Mouse (Mus musculus): Measurements from ENCODE around the gene Fut2.

DNA sequence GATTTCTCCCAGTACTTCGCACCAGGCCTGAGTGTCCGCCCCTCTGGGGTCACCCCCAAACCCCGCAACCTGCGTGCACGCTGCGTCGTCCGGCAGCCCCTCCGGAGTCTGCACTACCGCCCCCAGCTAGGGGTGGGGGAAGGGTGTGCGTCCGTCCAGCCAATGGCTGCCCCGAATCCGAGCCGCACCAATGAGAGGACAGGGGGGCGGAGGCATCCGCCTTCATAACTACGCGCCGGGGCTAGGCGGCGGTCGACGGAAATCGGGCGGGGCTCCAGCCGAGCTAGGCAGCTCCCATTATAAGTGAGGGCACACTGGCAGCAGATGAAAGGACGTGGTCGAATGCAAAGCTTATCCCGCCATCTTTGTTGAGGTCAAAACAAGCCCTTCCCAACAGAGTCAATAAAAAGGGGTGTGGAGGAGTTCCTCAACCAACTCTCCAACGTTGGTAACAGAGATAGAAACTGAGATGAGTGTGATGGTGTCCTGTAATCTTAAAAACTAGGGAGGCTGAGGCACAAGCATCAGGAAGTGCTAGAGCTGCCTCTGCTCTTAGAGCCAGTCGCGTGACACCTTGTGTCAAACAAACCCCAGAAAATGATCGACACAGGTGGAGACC is 49.0 kb upstream of the Fut2 start, which contains the start of gene Rpl18:
- TF ChIP-seq CTCF (IDR thresholded peaks at IDR 0.05): no peak
- no peak for TF ChIP-seq EP300 (IDR thresholded peaks at IDR 0.05)
